Mouse (Mus musculus) spleen, postnatal 4 days (tissue): Measurements from ENCODE around the gene Obsl1.

ENCODE experiments used
- DNase-seq, 2 experiments: peaks; one replicate each; pipeline ENCODE4 v3.0.0; 2022; ENCODE audit warnings: low spot score in 2 of 2

The Obsl1 gene

GRCm38 (mm10) chr1:75435475-75436328, 70.5 kb downstream of the Obsl1 start, which contains the start of gene Gmppa:
Gmppa (plus strand) TSS chr1:75435930.
- DNase-seq = peak; percentile 57 to 81
